Mouse (Mus musculus) MEL (cell line): ENCODE results near the gene Tmprss7.

Experiments
- BHLHE40 ChIP-seq: IDR thresholded peaks from 2 replicates; pipeline ENCODE4 v1.6.1; 2012; ENCODE audit warnings: low read depth, mild to moderate bottlenecking, inconsistent platforms, low read length, improper control_type of control experiment, borderline replicate concordance
- CHD2 ChIP-seq: IDR thresholded peaks from 2 replicates; pipeline ENCODE4 v1.6.1; 2011; ENCODE audit warnings: low read length, improper control_type of control experiment
- CTCF ChIP-seq, 3 experiments: IDR thresholded peaks in 2 of 3; conservative IDR thresholded peaks in 1 of 3; 2 replicates each; pipeline ENCODE4 v1.5.1; 2011 to 2012; ENCODE audit warnings: low read length in 3 of 3, low read depth in 2 of 3, mild to moderate bottlenecking in 2 of 3, improper control_type of control experiment in 1 of 3, inconsistent platforms in 1 of 3, mixed read lengths in 1 of 3, moderate library complexity in 1 of 3; ENCODE audit not compliant: control insufficient read depth in 1 of 3, insufficient read depth in 1 of 3, poor library complexity in 1 of 3, severe bottlenecking in 1 of 3
- E2F4 ChIP-seq: IDR thresholded peaks from 2 replicates; pipeline ENCODE4 v1.6.1; 2011; ENCODE audit warnings: low read depth, low read length, improper control_type of control experiment, borderline replicate concordance
- EP300 ChIP-seq, 2 experiments: IDR thresholded peaks; 2 replicates each; pipeline ENCODE4 v1.6.1; 2011; ENCODE audit warnings: improper control_type of control experiment in 2 of 2, low read length in 2 of 2, low read depth in 1 of 2, mild to moderate bottlenecking in 1 of 2
- MYB ChIP-seq: IDR thresholded peaks from 2 replicates; pipeline ENCODE4 v1.6.1; 2011; ENCODE audit warnings: mild to moderate bottlenecking, low read depth, low read length, improper control_type of control experiment
- NELFE ChIP-seq: IDR thresholded peaks from 2 replicates; pipeline ENCODE4 v1.6.1; 2011; ENCODE audit warnings: low read depth, low read length, improper control_type of control experiment
- POLR2A ChIP-seq, 2 experiments: IDR thresholded peaks; 2 replicates each; pipeline ENCODE4 v1.6.1; 2011 to 2012; ENCODE audit warnings: low read length in 2 of 2, mild to moderate bottlenecking in 2 of 2, control low read depth in 1 of 2, improper control_type of control experiment in 1 of 2, low read depth in 1 of 2, moderate library complexity in 1 of 2; ENCODE audit not compliant: control insufficient read depth in 1 of 2, insufficient read depth in 1 of 2, poor library complexity in 1 of 2
- SMC3 ChIP-seq: IDR thresholded peaks from 2 replicates; pipeline ENCODE4 v1.6.1; 2011; ENCODE audit warnings: low read depth, low read length, improper control_type of control experiment
- TCF12 ChIP-seq: IDR thresholded peaks from 2 replicates; pipeline ENCODE4 v1.6.1; 2014; ENCODE audit warnings: low read depth, mild to moderate bottlenecking, inconsistent platforms, low read length, improper control_type of control experiment, moderate library complexity
- UBTF ChIP-seq: IDR thresholded peaks from 2 replicates; pipeline ENCODE4 v1.6.1; 2012; ENCODE audit warnings: low read depth, mild to moderate bottlenecking, inconsistent platforms, low read length, improper control_type of control experiment, moderate library complexity, borderline replicate concordance; ENCODE audit not compliant: insufficient read depth
- USF1 ChIP-seq: IDR thresholded peaks from 2 replicates; pipeline ENCODE4 v1.6.1; 2014; ENCODE audit warnings: low read depth, mild to moderate bottlenecking, inconsistent platforms, low read length, improper control_type of control experiment, moderate library complexity
- ZKSCAN1 ChIP-seq: IDR thresholded peaks from 2 replicates; pipeline ENCODE4 v1.6.1; 2012; ENCODE audit warnings: low read depth, mild to moderate bottlenecking, inconsistent platforms, low read length, improper control_type of control experiment, moderate library complexity
- ZNF384 ChIP-seq: IDR thresholded peaks from 2 replicates; pipeline ENCODE4 v1.6.1; 2012; ENCODE audit warnings: low read depth, mild to moderate bottlenecking, inconsistent platforms, low read length, improper control_type of control experiment

GRCm38 (mm10) chr16:45654465-45654864 is 39.0 kb downstream of the Tmprss7 start:
- TF ChIP-seq BHLHE40 (no peak), MYB (no peak), EP300 (IDR thresholded peaks at IDR 0.05; ENCODE audit: low read depth in 1 of 2, low read length in 2 of 2) (no peak), POLR2A (IDR thresholded peaks at IDR 0.05; ENCODE audit: control insufficient read depth in 1 of 2, insufficient read depth in 1 of 2, low read depth in 1 of 2, low read length in 2 of 2, poor library complexity in 1 of 2) (no peak), CTCF (IDR thresholded peaks at IDR 0.05 in 2 of 3, conservative IDR thresholded peaks at IDR 0.05 in 1 of 3; ENCODE audit: control insufficient read depth in 1 of 3, insufficient read depth in 1 of 3, low read depth in 2 of 3, low read length in 3 of 3, poor library complexity in 1 of 3, severe bottlenecking in 1 of 3) (no peak), UBTF (no peak), SMC3 (no peak), NELFE (no peak), ZNF384 (no peak), E2F4 (no peak), ZKSCAN1 (no peak), TCF12 (no peak), CHD2 (no peak), USF1 (no peak)
